Mouse (Mus musculus) hindlimb bud, embryonic 11.5 days (tissue): ENCODE results near the gene Cask.

ENCODE experiments used
- DNase-seq: peaks from one replicate; pipeline ENCODE4 v3.0.0-alpha.2; 2012; ENCODE audit warnings: low read depth, low spot score; ENCODE audit errors: extremely low spot score

Gene Cask

DNA sequence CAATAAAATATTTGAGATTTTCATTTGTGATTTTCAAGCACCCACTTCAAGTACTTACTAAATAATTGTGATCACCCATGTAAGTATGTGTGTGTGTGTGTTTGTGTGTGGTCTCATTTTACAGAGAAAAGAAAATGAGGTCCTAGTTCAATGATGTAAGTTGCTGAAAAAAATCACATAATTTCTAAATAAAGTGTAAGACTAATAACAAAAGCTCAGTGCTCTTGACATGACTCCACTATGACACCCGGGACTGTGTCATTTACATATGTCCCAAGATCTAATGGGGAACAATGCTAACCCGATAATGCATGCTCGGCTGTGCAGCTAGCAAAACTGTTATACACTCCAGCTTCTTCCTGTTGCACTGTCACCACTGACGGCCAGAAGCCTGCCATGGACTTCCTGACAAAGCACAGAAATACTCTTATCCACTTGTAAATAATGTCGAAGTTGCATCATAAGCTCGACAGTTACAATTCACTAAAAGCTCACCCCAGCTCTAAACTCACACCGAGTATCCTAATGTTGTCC lies 130.8 kb downstream of the Cask start:
- DNase-seq = no peak

DNA sequence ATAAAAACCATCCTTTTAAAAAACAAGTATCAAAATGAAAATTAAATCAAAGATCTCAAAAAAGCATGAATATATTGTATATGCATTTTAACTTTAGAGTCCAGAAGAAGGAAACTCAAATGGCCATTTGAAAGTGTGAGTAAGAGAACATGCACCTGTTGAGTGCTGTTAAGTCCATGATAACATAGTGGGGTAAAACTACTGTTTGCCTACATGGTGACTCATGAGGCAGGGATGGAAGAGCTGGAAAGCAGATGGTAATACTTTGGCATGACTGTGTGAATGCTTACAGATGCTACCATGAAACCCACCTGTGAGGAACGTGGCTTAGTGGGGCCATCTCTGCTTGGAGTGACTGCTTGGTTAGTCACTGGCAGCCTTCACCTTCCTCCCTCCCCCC lies 132.9 kb downstream of the Cask start:
- DNase-seq = no peak

DNA sequence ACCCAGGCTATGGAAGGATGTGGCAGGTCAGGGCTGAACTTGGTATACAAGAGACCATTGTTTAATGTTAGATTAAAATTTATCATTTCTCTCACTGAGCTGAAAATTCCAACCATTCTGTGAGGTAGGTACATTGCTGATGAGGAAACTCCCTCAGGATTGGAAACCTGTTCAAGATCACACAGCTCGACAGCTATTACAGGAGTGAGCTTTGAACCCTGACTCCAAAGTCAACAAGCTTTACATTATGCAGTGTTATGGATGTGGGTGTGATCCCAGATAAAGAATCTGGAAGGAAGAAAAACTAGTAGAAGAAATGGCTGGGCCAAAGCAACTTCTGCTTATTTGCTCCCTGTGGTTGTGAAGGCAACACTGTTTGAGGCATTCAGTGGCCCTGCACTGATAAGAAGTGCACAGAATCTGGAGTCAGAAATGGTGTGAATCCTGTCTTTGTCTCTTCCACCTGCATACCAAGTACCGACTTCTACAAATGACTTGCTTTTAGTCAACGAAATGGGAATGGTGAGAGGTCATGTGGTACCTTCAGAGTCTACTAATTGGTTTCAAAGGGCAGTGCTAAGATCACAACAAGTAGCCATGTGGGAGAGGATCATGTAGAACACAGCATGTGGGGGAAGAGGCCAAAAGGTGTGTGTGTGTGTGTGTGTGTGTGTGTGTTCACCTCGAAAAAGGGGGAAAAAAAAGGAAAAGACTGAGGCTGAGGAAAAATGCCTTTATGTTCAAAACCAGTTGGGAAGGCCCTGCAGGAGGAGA lies 134.2 kb downstream of the Cask start:
- no peak for DNase-seq

DNA sequence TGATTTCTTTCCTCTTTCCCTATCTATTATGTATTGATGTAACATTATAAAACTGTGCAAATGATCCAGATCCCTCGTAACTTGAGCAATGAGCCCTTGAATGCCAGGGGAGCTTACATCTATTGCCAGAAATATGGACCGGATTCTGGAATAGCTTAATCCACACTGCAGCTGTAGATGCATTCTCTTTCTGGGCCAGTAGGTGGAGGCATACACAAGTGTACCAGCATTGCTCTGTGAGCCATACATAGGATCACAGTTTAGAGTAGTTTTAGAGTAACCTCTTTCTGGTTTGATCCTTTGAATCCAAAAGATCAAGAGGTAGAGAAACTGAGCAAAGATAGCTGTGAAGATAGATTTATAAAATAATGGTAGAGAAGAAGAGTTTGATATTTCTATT lies 141.0 kb downstream of the Cask start:
- DNase-seq = peak; percentile 16

DNA sequence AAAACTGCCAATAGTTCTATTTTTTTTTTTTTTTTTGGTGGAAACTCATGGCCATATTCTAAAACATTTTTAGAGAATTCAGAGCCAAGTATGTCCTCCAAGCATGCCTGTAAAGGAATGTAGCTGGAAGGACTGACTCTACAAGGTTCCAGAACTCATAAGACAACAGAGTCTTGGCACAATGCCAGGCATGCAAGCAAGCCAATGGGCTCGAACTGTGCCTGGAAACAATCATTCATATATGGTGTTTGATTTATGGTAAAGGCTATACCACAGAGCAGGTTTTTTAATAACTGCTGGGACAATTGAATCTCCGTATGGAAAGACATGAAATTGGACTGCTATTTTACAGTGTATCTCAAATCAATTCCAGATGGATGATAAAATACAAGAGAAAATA lies 146.1 kb downstream of the Cask start:
- peak; percentile 1 for DNase-seq

DNA sequence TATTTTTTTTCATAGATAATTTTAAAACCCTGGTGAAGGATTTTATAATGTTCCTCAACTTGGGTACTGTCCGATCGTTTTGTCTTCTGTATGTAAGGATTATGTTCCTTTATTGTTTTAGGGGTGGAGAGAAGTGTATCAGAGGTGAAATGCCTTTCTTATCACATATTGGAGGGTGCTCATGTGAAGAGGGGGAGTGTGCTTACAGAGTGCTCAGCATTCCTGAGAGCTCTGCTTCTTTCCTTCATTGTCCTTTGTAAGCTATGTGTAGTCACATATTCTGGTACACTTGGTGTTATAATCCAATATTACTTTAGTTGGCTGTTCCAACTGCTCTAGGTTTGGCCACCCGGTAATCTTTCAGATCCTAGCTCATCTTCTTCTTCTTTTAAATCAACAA lies 150.5 kb downstream of the Cask start:
- no peak for DNase-seq

DNA sequence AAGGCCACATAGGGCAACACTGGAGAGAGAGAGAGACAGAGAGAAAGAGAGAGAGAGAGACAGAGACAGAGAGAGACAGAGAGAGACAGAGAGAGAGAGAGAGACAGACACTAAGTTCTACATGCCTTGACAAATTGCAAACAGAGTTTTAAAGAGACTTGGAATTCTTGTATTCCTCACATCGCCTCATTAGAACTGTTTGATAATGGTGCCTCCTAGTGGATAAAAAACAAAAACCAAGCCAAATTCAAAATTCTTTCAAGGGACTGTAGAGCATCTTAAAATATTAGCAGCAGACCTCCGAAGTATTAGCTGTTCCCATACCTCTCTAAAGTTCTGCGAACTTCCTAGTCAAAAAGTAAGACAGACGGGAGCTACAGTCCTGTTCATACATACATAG lies 159.3 kb downstream of the Cask start:
- DNase-seq = no peak

DNA sequence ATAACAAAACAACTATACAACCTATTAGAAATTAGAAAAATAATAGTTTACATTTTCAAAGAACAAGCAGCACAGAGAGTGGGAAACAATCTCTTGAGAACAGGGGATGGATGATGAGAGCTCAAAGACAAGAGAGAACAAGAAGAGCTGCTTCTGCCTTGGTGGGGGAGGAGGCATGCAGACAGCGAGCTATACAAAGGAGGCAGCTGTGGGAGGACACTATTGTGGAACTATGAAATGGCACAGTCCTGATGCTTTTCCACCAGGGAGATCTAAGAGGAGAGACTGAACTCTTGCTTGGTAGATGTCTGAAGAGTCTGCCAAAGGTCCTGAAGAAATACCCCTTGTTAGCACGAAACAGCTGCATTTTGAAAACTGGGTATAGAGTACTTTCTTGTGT lies 162.8 kb downstream of the Cask start:
- DNase-seq = no peak

DNA sequence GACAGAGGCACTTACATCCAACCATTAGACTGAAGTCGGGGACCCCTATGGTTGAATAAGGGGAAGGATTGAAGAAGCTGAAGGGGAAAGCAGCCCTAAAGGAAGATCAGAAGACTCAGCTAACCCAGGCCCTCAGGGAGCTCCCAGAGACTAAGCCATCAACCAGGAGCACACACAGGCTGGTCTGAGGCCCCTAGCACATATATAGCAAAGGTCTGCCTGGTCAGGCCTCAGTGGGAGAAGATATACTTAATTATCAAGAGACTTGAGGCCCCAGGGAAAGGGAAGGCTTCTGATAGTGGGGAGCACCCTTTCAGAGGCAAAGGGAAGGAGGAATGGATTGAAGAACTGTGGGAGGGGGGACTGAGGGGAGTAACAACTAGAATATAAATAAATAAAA lies 164.6 kb downstream of the Cask start:
- DNase-seq = no peak

DNA sequence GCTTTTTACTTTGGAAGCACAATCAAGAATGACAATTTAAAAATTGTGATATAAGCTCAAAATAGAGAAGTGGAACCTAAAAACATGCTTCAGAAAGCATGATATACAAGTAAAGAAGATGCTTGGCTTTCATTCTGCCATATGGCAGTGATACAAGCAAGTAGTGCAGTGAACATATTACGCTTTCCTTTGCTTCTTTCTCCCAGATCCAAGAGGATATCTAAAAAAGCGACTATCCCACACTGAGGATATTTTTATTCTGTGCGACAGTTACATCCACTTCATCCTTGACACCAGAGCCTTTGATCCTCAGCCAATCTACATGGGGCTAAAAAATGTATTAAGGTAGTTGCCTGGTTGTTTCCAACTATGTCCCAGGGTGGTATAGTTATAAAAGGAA lies 169.4 kb downstream of the Cask start:
- no peak for DNase-seq

DNA sequence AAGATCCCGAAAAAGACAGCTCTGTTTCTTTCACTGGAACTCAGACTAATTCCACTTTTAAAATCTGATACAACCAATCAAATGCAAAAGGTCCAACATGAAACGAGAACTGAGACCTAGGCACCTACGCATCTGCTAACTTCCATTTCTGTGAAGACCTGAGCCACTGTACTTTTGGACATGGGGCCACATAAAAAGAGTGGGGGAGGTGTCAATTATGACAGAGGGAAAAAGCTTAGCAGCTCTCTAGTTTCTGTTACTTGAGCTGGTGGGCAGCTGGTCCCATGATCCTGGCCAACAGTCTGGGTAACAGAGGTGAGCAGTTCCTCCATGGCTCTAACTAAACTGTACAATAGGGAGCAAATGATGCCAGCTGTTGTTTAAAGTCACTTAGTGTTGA lies 178.2 kb downstream of the Cask start:
- DNase-seq = no peak

DNA sequence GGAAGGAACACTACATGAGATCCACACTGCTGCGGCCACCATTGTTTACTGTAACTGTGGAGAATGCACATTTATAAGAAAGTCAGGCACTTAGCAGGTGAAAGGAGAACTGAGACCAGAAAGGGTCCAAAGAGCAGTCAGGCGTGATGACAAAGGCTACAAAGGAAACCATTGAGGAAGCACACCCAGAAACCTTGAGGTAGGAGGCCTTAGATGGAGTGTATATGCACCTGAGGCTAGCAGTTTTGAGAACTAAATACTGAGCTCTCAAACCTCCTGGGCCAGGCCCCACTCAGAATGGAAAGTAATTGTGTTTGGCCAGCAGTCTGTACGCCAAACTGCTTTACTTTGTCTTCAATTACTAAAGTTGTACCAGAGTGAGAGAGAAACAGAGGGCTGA lies 180.8 kb downstream of the Cask start:
- DNase-seq = no peak

DNA sequence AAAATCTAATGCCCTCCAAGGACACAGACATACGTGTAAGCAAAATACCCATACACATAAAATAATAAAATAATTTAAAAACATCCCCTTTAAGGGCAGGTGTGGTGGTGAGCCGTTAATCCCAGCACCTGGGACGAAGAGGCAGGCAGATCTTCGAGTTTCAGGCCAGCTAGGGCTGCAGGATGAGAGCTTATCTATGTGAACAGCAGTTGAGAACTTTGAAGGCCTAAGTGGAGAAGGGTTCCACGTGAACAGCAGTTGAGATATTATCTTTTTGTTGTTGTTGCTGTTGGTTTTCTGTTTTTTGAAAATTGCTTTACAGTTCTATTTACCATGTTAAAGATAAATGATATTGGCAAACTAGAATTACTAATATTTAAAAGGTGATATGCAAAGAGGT lies 182.3 kb downstream of the Cask start:
- no peak for DNase-seq

DNA sequence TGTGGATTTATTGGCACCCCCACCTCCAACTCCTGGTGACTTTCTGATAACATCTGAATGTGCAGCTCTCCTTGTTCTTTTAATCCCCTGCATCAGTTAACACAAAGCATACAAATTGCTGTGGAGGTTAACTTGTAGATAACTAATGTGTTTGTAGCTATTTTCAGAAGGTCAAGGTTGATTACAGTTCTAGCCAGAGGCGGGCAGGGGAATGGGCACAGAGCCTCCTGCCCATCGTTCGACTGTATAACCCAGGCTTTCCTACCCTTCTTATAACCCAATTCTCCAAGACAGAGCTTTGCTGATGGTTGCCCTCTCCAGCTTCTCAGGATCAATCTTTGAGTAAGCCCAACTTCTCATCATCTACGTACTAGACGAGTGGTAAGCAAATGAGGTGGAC lies 190.1 kb downstream of the Cask start, which contains the start of gene Gpr82:
Gene Gpr82 (plus strand): TSS at position 301 of the 400 bp plus-strand sequence.
- DNase-seq = no peak

DNA sequence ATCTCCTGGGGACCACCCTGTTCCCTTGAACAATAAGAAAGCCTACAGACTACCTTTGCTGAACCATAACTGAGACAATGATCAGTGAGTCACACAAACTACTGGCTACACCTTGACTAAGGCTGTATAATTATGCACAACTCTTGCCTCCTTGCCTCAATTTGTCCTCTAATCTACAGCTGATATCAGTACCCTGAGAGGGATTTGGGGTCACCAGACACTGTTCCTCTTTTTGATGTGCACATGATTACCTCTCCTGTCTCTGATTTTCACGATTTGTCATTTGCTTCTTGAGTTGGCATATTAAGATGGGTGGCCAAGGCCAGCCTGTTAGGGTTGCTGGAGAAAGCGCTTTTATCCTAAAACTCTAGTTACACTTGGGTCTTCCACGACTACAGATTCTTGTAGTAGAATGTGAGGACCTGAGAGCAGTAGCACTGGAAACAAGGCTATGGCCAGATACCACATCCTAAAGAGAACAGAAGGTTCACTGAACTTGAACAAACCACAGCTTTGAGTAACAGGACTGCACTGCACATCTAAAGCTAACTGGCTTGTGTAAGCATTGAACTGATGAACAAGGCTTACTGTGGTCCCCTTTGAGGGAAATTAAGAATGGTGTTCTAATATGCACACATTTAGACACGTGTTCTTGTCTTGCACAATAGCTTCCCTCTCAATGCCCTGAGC lies 191.8 kb downstream of the Cask start:
- no peak for DNase-seq

DNA sequence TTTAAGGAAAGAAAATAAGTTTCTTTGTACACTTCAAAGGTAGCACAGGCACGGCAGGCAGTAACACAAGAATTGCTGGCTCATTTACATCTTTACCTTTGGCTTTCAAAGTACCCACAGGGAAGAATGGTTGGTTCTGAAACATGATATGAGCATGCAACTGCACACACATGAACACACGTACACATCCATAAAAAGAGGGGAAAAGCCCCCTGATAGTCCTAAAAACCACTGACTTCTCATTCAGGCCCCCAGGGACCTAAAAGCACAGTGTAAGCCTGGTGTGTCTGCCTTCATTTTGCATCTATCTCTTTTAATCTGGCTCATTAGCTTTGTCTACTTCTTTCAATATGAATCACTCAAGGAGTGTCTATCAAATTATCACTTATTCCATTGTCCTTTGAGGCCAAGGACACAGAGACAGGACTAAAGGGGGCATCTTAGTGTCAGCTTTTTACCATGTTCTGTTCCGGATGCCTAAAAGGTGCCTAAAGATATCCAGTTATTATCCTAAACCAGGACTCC lies 192.5 kb downstream of the Cask start:
- DNase-seq = no peak

DNA sequence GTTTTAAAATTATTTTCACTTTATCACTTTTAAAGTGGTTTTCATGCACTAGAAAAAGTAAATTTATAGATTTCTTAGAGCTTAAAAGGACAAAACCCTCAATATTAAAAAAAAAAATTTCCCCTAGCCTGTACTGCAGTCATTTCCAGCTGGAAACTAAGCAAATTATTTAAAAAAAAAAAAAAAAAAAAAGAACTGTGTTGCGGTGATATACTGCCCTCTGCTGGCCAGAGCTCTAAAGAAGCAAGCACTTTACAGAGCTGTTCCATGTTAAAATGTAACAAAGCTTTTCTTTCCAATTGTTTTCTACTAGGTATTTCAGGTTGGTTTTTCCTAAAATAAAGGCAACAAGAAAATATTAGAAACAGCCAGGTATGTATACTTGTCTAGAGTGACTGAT lies 194.4 kb downstream of the Cask start:
- DNase-seq = peak; percentile 2

DNA sequence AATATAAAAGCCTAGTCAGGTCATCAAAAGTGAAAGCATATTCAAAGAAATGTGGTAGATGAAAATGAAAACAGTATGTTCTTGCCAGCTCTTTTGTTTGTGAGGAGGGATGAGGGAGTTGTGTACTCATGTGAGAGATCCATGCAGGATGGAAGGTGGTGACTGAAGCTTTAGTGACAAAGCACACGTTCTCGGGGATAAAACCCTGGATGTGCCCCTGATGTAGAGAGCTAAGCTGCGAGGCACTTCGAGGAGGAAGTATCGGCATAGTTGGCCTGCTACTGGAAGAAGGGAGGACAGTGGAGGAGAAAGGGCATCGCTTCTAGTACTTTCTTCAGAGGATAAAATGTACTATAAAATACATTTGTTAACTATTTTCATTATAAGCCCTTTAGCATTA lies 195.3 kb downstream of the Cask start:
- no peak for DNase-seq

DNA sequence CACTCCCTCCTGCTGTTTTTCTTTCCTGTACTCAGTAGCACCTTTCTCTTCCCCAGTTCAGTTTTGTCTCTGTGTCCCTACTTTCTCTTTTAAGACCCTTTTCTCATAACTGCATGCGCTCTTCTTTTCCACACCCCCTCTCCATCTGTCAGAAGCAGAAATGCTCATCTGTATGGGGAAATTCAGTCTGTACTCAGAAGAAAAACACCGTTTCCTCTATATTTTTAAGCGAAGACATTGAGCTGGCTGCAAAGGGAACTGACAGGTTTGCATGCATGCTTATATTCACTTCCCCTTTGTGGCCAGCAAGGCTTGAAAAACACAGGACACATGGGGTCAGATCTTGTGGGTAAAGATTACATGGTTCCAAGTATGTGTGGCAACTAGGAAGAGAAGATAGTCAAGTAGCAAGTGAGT lies 196.2 kb downstream of the Cask start:
- no peak for DNase-seq

DNA sequence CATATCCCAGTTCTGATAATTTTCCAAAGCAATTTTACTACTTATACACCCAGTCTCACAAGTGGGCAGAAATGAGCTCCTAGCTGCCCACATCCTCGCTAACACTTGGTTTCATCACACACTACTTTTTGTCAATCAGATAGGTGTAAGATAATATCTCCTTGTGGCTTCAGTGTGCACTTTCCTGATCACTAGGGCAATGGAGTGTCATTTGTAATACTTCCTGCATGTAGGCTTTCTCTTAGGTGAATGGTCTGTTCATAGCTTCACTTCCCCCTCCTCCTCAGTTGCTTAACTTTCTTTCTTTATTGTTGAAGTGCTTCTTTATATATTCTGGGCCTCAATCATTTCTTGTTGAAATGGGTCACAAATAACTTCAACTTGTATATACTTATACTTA lies 198.9 kb downstream of the Cask start:
- no peak for DNase-seq

DNA sequence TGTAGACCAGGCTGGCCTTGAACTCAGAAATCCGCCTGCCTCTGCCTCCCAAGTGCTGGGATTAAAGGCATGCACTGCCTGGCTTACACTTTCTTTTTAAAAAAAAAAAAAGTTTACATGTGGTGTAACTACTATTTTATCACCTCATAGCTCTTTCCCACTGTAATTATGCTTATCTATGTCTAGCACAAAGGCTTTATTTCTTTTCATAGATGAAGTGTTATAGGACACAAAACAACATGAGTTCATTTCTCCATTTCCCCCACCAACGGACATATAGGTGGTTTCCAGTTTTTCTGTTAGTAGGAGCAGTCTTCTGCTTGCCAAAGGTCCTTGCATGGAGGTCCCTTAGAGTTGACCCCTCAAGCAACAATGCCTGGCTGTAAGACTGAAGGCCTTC lies 199.3 kb downstream of the Cask start:
- DNase-seq = no peak

DNA sequence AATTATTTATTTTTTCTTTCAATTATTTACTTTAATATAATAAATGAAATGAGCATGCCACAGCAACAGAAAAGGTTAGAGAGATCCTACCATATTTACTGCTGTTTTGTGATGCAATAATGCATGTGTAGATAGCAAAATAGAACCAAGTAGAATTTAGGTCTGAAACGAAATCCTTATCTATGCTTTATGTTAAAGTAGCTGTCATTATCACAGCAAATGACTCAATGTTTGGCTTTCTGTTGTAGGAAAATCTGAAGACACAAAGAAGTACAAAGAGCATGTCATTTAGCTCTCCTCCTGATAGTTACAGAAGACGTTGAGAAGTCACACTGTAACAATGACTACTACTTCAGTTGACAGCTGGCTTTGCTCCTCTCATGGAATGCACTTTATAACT lies 212.3 kb downstream of the Cask start:
- no peak for DNase-seq
